Mouse (Mus musculus) cerebellum, postnatal 10 days (tissue): ENCODE data around the gene Eif3g.

ENCODE experiments used
- DNase-seq, 2 experiments: peaks; one replicate each; pipeline ENCODE4 v3.0.0; 2021; ENCODE audit warnings: mixed read lengths in 2 of 2

Eif3g gene

DNA sequence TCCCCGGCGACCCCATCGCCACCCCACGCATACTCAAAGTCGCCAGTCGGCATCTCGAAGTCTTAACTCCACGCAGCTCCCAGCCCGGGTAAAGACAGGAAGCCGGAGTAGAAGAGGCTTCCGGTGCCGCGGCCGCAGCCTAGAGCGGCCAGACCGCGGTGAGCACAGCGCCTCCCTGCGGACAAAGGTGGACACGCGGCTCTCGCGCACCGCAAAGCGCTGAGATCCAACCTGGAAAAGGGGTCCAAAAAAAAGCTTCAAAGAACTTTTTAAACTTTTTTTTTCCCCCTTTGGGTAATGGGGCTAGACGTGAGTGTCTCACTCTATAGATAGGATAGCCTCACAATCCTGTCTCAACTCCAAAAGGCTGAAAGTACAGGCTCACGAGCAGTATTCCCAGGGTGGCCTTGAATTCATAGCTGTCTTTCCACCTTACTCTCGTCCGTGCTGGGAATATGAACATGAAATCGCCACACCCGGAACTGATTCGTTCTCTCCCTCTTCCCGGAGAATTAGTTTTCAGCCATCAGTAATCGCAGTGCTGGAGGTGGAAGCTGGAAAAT lies at the start of gene Eif3g:
Eif3g (minus strand) TSS at position 113 of the 563 bp plus-strand sequence.
- DNase-seq = peak; percentile 92 to 95

DNA sequence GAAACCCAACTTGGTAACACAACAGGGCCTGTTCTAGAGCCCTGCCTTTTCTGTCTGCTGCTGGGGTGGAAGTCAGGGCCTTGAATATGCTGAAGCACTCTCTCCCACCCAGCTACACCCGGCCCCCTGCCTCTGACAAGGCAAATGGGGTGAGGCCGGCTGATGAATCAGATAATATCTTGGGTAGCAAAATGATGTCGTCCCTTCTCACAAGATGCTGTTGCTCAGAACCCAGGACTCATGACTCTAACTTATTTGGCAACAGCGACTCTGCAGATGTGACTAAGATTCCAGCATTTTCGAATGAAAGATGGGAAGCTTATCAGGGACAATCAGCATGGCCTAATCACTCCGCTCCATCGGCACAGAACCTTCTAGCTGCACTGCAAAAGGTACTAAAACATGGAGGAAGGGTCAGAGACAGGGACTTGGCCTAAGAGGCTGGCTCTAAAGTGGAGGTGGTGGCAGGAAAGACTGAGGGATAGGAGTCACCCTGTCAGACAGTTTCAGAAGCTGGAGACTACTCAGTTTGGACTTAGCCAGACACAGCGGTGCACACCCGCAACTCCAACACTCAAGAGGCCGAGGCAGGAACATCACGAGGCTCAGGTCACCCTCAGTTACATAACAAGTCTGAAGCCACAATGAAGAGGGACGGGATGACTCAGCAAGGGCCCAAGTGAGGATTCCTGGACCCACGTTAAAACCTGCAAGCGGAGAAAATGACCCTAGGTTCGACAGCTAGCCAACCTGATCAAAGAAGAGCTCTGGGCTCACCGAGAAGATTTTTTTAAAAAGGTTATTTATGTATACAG lies 47.9 kb upstream of the Eif3g start:
- DNase-seq = no peak

DNA sequence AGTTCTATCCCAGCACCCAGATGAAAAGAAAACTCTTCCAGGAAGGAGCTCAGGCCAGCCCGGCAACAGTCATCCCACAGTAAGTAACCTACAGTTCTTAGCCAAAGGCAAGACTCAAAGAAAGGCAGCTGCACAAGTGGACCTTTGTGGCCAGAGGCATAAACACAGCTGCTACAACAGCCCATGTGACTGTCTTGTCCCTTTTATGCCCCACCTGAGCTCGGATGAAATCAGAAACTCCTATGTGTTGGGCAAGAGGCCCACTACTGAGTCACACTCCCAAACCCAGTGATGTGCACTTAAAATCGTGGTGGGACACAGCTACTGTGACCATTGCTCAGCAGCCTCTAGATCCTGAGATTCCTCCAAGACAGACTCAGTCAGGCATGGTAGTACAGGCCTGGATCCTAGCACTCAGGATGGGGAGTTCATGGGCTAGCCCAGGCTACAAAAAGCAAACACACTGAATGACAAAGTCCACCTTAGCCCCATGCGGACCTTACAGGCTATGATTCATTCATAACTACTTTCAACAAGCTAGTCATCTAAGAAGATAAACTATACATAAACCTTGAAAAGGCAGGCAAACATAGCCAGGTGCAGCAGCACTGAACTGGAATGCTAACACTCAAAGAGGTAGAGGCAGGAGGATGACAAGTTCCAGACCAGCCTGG lies 46.4 kb upstream of the Eif3g start:
- no peak for DNase-seq

DNA sequence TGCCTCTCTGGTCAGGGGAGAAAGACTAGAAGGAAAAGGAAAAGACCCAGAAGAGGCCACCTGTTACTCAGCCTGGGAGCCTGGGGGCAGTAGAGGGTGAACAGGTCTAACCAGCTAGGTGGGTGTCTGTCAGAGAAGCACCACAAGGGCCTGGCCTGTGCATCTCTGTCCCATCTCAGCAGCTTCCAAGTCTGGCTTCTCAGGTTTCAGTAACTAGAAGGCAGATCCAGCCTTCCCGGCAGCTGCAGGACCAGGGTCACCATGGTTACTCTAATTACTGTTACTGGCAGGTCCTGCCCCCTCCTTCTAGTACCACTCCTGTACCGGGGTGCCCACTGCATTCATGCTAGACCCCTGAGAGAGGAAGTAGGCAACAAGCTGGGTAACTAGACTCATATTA lies 45.5 kb upstream of the Eif3g start:
- DNase-seq = no peak

GRCm38 (mm10) chr9:20943396-20943795 lies 45.0 kb upstream of the Eif3g start:
- no peak for DNase-seq

DNA sequence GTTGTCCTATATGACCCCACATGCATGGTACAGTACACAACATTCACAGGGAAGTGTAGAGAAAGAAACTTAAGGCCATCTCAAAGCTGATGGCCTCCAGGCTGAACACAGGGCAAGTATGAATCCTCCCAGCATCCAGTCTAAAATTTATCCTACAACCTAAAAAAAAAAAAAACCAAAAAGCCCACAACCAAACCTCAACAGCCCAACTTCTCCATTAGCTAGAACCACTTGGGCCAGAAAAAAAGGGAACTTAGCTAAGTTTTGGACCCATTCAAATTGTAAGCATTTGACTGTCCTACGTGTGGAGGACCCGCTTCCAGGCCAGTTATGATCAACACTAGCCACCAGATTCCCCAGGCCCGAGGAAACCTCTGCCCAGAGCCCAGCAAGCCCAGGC lies 24.8 kb upstream of the Eif3g start:
- no peak for DNase-seq

GRCm38 (mm10) chr9:20916160-20916559 lies 17.7 kb upstream of the Eif3g start:
- no peak for DNase-seq

GRCm38 (mm10) chr9:20909948-20910347 lies 11.5 kb upstream of the Eif3g start:
- no peak for DNase-seq

DNA sequence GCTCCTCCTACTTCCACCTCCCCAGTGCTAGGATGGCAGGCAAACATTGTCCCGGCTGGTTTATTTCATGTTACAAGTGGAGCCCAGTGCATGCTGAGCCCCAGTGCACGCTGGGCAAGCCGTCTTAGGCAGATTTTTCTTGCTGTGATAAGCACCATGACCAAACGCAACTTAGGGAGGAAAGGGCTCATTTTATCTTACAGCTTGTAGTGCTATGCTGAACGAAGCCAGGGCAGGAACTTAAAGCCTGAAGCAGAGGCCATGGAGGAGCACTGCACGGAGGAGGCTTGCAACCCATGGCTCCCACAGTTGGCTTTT lies 3.7 kb upstream of the Eif3g start:
- DNase-seq = no peak

GRCm38 (mm10) chr9:20901466-20902173 lies 3.2 kb upstream of the Eif3g start:
- peak in 1 of 2 experiments; percentile 44 for DNase-seq

DNA sequence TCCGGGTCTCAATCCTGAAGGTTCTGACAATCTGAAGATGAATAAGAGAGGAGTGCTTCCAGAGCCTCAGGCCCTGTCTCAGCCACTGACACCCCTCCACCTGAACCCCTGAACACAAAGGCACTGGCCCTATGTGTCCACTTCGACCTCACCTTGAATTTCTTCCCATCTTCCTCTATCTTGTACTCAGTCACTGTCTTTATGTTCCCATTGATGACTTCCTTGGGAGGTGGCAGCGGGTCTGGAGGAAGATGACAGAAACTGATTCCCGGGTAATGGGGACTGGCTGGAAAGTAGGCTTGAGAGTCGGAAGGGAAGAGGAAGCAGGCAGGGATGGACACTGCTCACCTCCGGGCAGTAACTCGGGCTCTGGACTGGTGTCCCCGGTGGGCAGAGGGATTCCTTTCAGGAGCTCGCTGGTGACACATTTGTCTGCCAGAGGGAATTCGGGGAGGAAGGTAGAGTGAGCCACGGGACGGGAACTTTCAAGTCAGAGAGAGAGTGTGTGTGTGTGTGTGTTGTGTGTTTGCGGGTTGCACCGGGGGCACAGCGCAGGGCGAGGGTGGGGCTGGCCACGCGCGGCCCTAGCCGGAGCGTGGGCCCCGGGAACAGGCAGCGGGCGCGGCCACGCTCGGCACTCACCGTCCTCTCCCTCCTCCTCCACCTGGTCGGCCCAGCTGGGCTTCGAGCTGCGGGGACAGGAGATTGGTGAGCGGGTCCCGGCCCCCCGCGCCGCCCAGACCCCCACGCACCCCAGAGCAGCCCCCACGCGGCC lies 500 bp downstream of the Eif3g start:
- no peak for DNase-seq

- no peak for DNase-seq
Measured at GRCm38 (mm10) chr9:20895382-20895781, 3.0 kb downstream of the Eif3g start.

- no peak for DNase-seq
Measured at GRCm38 (mm10) chr9:20894629-20895028, 3.8 kb downstream of the Eif3g start.

DNA sequence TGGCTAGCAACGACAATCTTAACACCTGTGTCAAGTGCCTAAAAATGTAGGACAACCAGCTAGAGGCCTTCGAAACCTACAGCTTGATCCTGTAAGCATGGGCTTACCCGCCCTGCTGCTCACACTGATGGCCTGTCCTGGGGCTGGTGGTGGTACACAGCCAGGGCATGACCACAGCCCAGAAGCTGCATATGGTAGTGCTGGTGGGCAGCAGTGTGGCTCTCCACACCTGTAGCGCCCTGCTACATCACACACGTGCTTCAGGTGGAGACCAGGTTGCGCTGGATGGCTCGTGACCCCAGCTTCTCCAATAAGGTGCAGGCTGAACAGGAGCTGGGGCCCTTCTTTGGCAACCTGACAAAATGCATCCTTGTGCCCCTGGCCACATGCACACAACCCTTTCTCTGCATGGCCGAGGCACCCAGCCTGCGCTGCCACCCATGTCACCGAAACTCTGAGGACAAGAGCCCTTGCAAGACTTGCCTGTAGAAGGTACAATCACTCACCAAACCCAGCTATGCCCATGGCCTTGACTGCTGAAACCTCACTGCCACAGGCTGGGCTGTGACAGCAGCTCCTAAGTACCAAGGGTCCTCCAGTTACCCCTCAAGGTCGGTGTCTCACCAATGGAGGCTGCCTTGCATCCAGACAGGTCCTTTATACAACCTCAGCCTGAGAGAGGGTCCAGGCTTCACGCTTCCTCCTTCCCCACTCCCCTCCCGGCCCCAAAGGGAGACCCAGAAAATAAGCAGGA lies 4.7 kb downstream of the Eif3g start:
- no peak for DNase-seq

GRCm38 (mm10) chr9:20893069-20893468 lies 5.4 kb downstream of the Eif3g start:
- DNase-seq = no peak

- no peak for DNase-seq
Measured at GRCm38 (mm10) chr9:20892104-20892653, 6.2 kb downstream of the Eif3g start.

- no peak for DNase-seq
Measured at GRCm38 (mm10) chr9:20891339-20892103, 6.9 kb downstream of the Eif3g start.

- no peak for DNase-seq
Measured at GRCm38 (mm10) chr9:20890411-20890810, 8.0 kb downstream of the Eif3g start.

- DNase-seq = no peak
Measured at GRCm38 (mm10) chr9:20889185-20890141, 9.0 kb downstream of the Eif3g start.

DNA sequence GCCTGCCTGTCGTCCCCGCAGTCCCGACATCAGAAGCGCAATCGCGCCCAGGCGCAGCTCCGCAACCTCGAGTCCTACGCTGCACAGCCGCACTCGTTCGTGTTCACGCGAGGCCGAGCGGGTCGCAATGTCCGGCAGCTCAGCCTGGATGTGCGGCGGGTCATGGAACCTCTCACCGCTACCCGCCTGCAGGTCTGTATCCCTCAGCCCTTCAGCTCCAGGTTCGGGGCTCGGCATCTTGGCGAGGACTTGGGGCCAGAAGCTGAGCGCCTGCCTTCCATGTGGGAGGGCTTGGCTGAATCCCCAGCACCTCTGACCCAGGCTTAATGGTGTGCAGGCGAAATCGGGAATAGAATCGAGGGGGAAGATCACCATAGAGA lies 10.0 kb downstream of the Eif3g start:
- peak in 1 of 2 experiments; percentile 64 for DNase-seq
